Mouse (Mus musculus) small intestine, adult 2 months (tissue): ENCODE measurements at regions not wholly inside any gene's neighbourhood (a gene's known extent, or its start where the extent isn't known, plus 50 kb on each side); places are given as distances from the start of the nearest gene placed in this dataset.

Experiments
- CTCF ChIP-seq: fragments of 200-500 bp; IDR thresholded peaks from 2 replicates; pipeline ENCODE4 v1.5.1; 2012; ENCODE audit warnings: low read depth, mild to moderate bottlenecking, control low read depth, inconsistent platforms, low read length, moderate library complexity, mixed read lengths; ENCODE audit not compliant: insufficient replicate concordance, insufficient read length; ENCODE audit errors: extremely low read depth
- POLR2A ChIP-seq: fragments of 200-500 bp; IDR thresholded peaks from 2 replicates; pipeline ENCODE4 v1.6.1; 2012; ENCODE audit warnings: low read depth, mild to moderate bottlenecking, control low read depth, inconsistent platforms, low read length, moderate library complexity

DNA sequence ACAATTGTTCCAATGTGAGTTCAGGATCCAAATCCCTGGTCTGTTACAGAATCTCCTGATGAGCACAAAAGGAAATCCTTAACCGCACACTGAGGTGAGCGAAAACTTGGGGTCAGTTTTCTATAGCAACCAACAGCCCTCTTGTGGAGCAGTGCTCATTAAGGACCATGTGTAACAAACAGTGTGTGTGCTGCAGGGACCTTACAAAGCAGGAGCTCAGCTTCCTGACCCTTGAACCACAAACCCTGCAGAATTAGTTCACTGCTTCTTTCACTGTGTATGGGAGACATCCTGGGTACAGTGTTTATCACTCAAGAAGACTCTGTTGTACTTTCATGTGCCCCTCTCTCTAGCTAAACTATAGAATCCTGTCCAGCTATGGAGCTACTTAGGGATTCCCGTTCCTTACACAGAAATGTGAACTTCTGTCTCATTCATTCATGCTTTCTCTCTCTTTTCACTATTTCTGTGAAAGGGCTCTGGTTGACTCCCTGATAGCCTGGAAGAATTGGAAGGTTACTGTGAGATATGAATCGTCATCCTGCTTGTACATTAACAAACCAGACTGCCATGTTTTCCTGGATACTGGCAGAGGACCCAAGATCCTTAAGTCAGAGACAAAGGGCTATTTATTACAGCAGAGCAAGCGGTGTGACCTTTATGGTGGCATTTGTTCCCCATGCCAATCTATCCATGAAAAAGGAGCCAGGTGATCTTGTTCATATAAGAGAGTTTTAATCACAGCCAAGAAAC lies 100.5 kb upstream of the Pde3a start:
- TF ChIP-seq CTCF: no peak
- no peak for TF ChIP-seq POLR2A
